Mouse (Mus musculus) liver, embryonic 12.5 days (tissue): ENCODE data around the gene Homer3. TPM values are rescaled to one million over a fixed set of nuclear protein-coding genes. Genes with fewer than 3 reads are reported as not detected.
A peak's percentile ranks its signal among the peaks of the same experiment; 100 is the strongest.

Experiments
- ATAC-seq: fragments of 200-750 bp; cut with Nextera tagmentation; 2 replicates; pipeline ENCODE4 v1.8.0; 2017; ENCODE audit warnings: moderate number of reproducible peaks, mild to moderate bottlenecking, moderate library complexity
- H3K27ac ChIP-seq: fragments of 300-500 bp; sonication (generic); 2 replicates; pipeline ENCODE4 v1.5.1; 2016; ENCODE audit warnings: mild to moderate bottlenecking
- H3K27me3 ChIP-seq: fragments of 300-500 bp; sonication (generic); replicated peaks from 2 replicates; pipeline ENCODE4 v1.6.1; 2016; ENCODE audit warnings: mild to moderate bottlenecking, moderate library complexity
- H3K36me3 ChIP-seq: fragments of 300-500 bp; sonication (generic); 2 replicates; pipeline ENCODE4 v1.6.1; 2016; ENCODE audit warnings: mild to moderate bottlenecking, moderate library complexity
- H3K4me1 ChIP-seq: fragments of 300-500 bp; sonication (generic); 2 replicates; pipeline ENCODE4 v1.6.1; 2016
- H3K4me2 ChIP-seq: fragments of 300-500 bp; sonication (generic); 2 replicates; pipeline ENCODE4 v1.6.1; 2016; ENCODE audit warnings: mild to moderate bottlenecking, moderate library complexity
- H3K4me3 ChIP-seq: fragments of 300-500 bp; sonication (generic); 2 replicates; pipeline ENCODE4 v1.5.1; 2016; ENCODE audit warnings: mild to moderate bottlenecking, moderate library complexity
- H3K9ac ChIP-seq: fragments of 300-500 bp; sonication (generic); 2 replicates; pipeline ENCODE4 v1.6.1; 2016; ENCODE audit warnings: mild to moderate bottlenecking, moderate library complexity
- H3K9me3 ChIP-seq: fragments of 300-500 bp; sonication (generic); replicated peaks from 2 replicates; pipeline ENCODE4 v1.6.1; 2016; ENCODE audit warnings: mild to moderate bottlenecking, moderate library complexity
- WGBS: fragments of 180-500 bp; shearing (Covaris S2); methylation state at CpG from one replicate; pipeline ENCODE4 v1.1.7; 2016; ENCODE audit not compliant: insufficient replicate concordance; 5-methylcytosine and 5-hydroxymethylcytosine counted together
- polyA plus RNA-seq: library from polyadenylated mRNA; unstranded; fragments of >200 nt; fragmentation: Nextera tagmentation; extraction: Ambion mirVana; gene quantifications from 2 replicates; pipeline ENCODE4 v1.2.1, GENCODE M21; 2016

The Homer3 gene
- polyA plus RNA-seq, 1 experiment from 2014 or later, result 19.6 TPM

DNA sequence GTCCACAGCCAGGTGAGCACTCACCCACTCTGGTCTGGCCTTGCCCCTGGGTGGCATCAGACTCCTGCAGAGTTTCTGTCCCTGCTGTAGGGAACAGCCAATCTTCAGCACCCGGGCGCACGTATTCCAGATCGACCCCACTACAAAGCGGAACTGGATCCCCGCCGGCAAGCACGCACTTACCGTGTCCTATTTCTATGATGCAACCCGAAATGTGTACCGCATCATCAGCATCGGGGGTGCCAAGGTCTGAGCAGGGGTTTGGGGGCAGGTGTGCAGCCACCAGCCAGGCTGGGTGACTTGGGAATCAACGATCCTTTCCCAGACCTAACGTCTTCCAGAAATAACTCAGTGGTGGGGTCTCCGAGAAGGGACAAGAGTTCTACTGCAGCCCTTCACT, 2.7 kb downstream of the Homer3 start:
- Histone ChIP-seq H3K36me3 (peaks cover 44% of the 10 kb centered on the region), H3K4me2 (no peak overlapping the region), H3K4me1 (peaks cover 34% of the 10 kb centered on the region), H3K27ac (no peak overlapping the region), H3K9me3 (peaks cover 4% of the 10 kb centered on the region; the same call in 1 of the 2 replicates), H3K9ac (no peak overlapping the region), H3K27me3 (no peaks in the 10 kb centered on the region), H3K4me3 (no peak overlapping the region)
- no peak for ATAC-seq
- WGBS, result 91% methylated on average over 15 of the region's 15 CpGs

DNA sequence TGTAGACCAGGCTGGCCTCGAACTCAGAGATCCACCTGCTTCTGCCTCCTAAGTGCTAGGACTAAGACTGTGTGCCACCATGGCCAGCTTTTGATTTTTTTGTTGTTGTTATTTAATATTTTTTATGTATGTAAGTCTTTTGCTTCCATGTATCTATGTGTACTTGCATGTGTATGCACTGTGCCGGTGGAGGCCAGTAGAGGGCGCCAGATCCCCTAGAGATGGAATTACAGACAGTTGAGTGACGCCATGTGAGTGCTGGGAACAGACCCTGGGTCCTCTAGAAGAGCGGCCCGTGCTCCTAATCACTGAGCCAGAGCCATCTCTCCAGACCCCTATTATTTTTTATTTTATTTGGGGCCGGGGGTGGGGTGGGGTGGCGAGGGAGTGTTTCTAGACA, 4.1 kb downstream of the Homer3 start:
- Histone ChIP-seq H3K4me2 (no peak overlapping the region), H3K4me1 (peaks cover 21% of the 10 kb centered on the region), H3K27me3 (no peaks in the 10 kb centered on the region), H3K9me3 (peaks cover 4% of the 10 kb centered on the region; the same call in 1 of the 2 replicates), H3K27ac (no peak overlapping the region), H3K4me3 (no peak overlapping the region), H3K36me3 (peaks cover 59% of the 10 kb centered on the region), H3K9ac (no peak overlapping the region)
- 82% methylated on average over 8 of the region's 8 CpGs for WGBS
- no peak for ATAC-seq

DNA sequence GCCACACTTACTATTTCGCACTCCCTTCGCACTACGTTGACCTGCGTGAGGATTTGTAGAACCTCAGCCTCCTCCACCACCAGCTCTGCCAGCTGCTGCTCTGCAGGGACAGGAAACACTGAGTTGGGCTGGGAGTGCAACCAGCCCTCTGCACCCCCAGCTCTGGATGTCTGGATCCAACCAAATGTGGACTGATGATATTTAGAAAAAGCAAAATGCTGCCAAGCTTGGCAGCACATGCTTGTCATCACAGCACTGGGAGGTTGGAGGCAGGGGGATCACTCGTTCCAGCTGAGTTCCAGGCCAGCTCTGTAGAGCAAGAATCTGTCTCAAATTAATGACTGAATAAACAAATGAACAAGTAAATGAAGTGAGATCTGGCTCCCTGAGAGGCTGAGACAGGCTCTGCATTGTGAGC, 11.4 kb downstream of the Homer3 start:
- WGBS, result 80% methylated on average over 5 of the region's 5 CpGs
- H3K4me1 ChIP-seq, result no peaks in the 10 kb centered on the region
- H3K36me3 ChIP-seq, result peaks cover 95% of the 10 kb centered on the region
- no peak overlapping the region for H3K4me2 ChIP-seq
- no peak overlapping the region for H3K9ac ChIP-seq
- ATAC-seq, result no peak
- H3K9me3 ChIP-seq, result no peaks in the 10 kb centered on the region
- no peak overlapping the region for H3K4me3 ChIP-seq
- no peak overlapping the region for H3K27ac ChIP-seq
- no peaks in the 10 kb centered on the region for H3K27me3 ChIP-seq

DNA sequence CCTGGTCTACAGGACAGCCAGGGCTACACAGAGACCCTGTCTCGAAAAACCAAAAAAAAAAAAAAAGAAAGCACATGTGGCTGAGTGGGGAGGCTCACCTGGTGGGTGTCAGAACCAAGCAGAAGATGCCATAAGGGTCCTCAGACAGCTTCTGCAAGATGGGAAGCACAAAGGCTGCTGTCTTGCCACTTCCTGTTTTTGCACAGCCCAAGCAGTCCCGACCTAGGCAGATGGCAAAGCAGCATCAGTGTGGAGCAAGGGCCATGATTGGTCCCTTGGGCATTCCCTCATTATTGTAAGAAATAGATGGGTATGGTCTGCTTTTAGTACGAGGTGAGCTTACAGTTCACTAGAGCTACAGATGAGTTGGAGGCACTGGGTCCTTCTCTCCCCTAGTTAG, 18.3 kb downstream of the Homer3 start:
- peaks cover 38% of the 10 kb centered on the region for H3K4me1 ChIP-seq
- no peaks in the 10 kb centered on the region for H3K27me3 ChIP-seq
- H3K4me3 ChIP-seq, result peak overlapping the region; percentile 79
- H3K9ac ChIP-seq, result no peak overlapping the region; the same call in 1 of the 2 replicates
- H3K36me3 ChIP-seq, result peaks cover 65% of the 10 kb centered on the region
- H3K9me3 ChIP-seq, result no peaks in the 10 kb centered on the region
- H3K4me2 ChIP-seq, result peak overlapping the region; percentile 87
- no peak overlapping the region for H3K27ac ChIP-seq
- 49% methylated on average over 3 of the region's 3 CpGs for WGBS
- ATAC-seq, result no peak

DNA sequence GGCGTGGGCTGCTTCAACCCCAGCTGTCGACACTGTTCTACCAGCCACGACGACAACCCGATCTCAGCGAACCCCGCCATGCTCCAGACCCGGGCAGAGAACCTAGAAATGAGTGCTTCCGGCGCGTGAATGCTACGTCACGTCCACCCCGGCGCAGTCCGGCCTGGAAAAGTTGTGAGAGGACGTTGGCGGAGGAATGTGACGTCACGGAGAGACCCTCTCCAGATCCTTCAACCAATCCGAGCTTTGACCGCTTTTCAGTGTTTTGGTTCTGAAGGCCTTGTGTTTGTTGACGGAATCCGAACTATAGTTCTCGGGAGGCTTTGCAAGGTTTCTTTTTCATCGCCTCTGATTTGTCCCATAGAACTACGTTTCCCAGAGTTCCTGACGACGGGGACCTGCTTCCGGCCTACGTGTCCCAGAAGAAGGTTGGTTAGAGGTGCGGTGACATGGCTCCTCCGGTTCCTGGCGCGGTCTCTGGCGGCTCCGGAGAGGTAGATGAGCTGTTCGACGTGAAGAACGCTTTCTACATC, 19.8 kb downstream of the Homer3 start, which contains the start of the genes Ddx49 and Cope:
TSS of gene Ddx49 (minus strand) at position 132 of the 533 bp plus-strand sequence.
TSS of gene Cope (plus strand) at position 161 of the 533 bp plus-strand sequence.
- peak within 1 kb of the TSS; percentile 72 for H3K27ac ChIP-seq
- H3K36me3 ChIP-seq, result peaks cover 65% of the 10 kb centered on the region
- H3K4me1 ChIP-seq, result peaks cover 38% of the 10 kb centered on the region
- no peaks in the 10 kb centered on the region for H3K9me3 ChIP-seq
- peak within 1 kb of the TSS; percentile 79 for H3K4me3 ChIP-seq
- H3K9ac ChIP-seq, result peak within 1 kb of the TSS; percentile 80
- no peaks in the 10 kb centered on the region for H3K27me3 ChIP-seq
- peak; percentile 89 for ATAC-seq
- WGBS, result under 1% methylated on average over 40 of the region's 40 CpGs
- H3K4me2 ChIP-seq, result peak within 1 kb of the TSS; percentile 87

DNA sequence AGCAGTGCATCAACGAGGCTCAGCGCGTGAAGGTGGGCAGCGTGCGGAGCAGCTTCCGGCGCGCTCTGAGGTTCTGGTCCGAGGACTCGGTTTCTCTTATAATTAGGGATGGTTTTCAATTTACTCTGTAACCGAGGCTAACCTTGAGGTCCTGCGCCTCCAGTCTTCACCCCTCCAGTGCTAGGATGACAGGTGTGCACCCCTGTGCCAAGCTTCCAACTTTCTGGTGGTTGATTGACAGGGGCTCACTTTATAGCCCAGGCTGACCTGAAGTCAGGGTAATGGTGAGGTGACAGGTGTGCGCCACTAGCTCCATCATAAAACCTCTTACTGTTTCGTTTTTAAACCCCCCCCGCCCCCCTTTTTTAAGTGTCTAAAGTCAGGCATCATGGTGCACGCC, 20.3 kb downstream of the Homer3 start:
- Histone ChIP-seq H3K27me3 (no peaks in the 10 kb centered on the region), H3K9ac (peak overlapping the region; percentile 80), H3K4me2 (peak overlapping the region; percentile 87), H3K27ac (peak overlapping the region; percentile 72), H3K36me3 (peaks cover 65% of the 10 kb centered on the region), H3K9me3 (no peaks in the 10 kb centered on the region), H3K4me3 (peak overlapping the region; percentile 79), H3K4me1 (peaks cover 38% of the 10 kb centered on the region)
- peak; percentile 16; the same call in 1 of the 2 replicates for ATAC-seq
- 2% methylated on average over 16 of the region's 16 CpGs for WGBS

DNA sequence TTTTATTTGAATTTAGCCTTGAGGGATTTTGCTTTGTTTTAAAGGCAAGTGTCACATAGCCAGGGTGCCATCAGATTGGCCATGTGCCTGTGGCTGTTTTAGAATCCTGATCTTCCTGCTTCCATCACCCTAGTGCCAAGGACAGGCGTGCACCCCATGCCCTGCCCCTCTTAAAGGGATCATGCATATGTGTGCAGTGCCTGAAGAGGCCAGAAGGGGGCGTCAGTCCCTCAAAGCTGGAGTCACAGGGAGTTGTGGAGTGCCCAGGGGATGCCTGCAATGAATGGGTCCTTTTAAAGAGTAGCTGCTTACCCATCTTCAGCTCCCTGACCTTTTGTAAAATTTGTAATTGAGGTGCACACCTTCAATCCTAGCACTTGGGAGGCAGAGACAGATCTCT, 26.7 kb downstream of the Homer3 start:
- no peak overlapping the region for H3K27ac ChIP-seq
- H3K4me3 ChIP-seq, result no peak overlapping the region
- H3K9me3 ChIP-seq, result no peaks in the 10 kb centered on the region
- no peaks in the 10 kb centered on the region for H3K27me3 ChIP-seq
- WGBS, result 36% methylated on average over 2 of the region's 2 CpGs
- H3K4me2 ChIP-seq, result no peak overlapping the region
- ATAC-seq, result no peak
- no peak overlapping the region for H3K9ac ChIP-seq
- peaks cover 93% of the 10 kb centered on the region for H3K36me3 ChIP-seq
- H3K4me1 ChIP-seq, result peaks cover 4% of the 10 kb centered on the region

DNA sequence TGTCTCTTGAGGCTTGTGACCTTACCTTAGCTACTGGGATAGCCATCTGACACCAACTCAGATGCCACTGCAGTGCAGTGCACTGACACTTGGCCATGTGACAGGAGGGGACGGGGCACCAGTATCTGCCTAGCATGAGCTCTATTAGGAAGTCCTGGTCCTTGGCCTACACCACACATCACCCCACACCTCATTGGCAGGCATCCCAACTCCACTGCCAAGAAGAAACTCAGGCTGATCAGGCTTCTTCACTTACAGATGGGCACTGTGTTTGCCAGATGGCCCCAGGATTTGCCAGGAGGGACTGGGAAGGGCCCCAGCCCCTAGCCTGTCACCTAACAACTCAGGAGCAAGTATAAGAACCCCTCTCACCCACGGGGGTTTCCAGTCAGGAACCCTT, 30.8 kb downstream of the Homer3 start:
- H3K9ac ChIP-seq, result no peak overlapping the region
- peaks cover 53% of the 10 kb centered on the region for H3K36me3 ChIP-seq
- no peak overlapping the region for H3K4me3 ChIP-seq

DNA sequence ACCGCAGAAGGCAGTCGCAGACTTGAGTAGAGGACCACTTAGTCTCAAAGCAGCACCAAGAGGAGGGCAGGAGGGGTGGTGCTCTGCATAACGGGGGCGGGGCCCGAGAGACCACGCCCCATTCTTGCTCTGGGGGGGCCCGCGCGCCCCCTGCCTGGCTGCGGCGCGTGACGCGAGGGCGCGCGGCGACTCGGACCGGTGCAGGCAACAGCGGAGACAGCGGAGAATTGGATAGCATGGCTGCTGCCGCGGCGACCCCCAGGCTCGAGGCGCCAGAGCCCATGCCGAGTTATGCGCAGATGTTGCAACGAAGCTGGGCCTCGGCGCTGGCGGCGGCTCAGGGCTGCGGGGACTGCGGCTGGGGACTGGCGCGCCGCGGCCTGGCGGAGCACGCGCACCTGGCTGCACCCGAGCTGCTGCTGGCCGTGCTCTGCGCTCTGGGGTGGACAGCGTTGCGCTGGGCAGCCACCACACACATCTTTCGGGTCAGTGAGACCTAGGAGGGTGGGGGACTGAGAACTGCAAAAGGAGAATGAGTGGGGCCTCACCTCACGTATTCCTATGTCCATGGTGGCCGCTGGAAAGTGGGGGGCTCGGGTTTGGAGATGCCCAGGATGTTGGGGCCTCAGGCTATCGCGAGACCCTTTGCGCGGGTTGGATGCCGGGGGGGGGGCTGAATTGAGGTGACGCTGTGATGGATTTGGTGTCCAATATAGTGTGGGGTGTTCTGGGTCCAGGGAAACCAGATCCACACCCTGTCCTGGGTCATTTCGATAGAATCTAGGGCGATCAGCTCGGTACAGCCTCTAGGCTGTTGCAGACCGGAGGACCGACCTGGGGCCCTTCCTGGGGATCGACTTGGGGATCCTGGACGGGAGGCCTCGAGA, 33.2 kb downstream of the Homer3 start, which contains the start of gene Cers1:
TSS of gene Cers1 (plus strand) at position 152 of the 887 bp plus-strand sequence.
- Histone ChIP-seq H3K4me1 (peaks cover 22% of the 10 kb centered on the region), H3K4me2 (peak within 1 kb of the TSS; percentile 86), H3K4me3 (peak within 1 kb of the TSS; percentile 58), H3K27me3 (peaks cover 51% of the 10 kb centered on the region), H3K27ac (no peak within 1 kb of the TSS), H3K9ac (peak within 1 kb of the TSS; percentile 70), H3K36me3 (peaks cover 30% of the 10 kb centered on the region), H3K9me3 (no peaks in the 10 kb centered on the region)
- ATAC-seq, result peak; percentile 33; the same call in 1 of the 2 replicates
- WGBS, result 4% methylated on average over 66 of the region's 66 CpGs

More for the DNA sequence above, 30.8 kb downstream of the Homer3 start:
- Histone ChIP-seq H3K9me3 (no peaks in the 10 kb centered on the region), H3K27ac (no peak overlapping the region), H3K27me3 (peaks cover 40% of the 10 kb centered on the region), H3K4me2 (no peak overlapping the region), H3K4me1 (peaks cover 22% of the 10 kb centered on the region)
- ATAC-seq, result no peak
- WGBS, result 74% methylated on average over 2 of the region's 2 CpGs

DNA sequence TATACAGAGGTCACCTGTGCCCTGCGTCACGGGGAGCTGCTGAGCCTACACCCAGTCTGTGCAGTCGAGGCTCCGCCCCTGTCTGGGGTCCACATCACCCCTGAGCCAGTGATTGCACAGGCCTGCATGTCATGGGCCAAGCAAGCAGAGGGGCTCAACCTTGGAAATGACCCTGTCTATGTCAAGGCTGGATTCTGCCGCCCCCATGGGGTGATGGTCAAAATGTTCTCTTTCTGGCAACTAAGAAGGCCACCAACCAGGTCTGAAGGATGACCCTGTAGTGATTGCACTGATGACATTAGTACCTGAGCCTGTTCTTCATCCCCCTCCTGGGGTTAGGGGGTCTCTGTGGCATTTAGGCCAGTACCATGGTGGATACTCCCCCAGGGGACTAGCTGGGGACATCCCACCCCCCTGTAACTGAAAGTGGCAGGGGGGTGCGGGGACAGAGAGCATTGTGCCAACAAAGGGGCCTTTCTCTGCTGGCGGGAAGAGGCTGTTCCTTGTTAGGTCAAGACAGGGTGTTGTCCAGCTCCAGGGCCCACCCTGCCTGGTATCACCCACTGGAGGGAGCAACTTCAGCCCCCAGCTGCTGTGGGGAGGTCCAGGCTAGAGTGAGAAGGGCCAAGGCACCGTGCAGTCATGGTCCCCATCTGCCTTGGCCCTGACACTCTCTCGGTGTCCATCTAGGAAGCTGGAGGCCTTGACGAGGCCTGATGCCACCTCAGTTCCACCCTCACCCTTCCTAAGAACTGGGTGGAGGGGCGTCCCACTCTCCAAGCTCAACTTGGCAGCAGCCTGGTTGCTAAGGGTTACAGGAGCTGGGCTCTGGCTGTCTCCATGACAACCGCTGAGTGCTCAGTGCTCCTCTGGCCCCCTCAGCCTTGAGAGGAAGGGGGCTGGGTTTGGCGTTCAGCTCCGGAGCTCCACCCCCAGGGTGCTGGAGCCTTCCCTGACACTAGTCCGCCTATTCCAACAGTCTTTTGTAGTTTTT, 34.2 kb downstream of the Homer3 start:
- ATAC-seq, result 0 out of 2 replicates have a peak, but pooled peaks have one; percentile 14
- peaks cover 21% of the 10 kb centered on the region for H3K36me3 ChIP-seq
- no peak overlapping the region for H3K4me3 ChIP-seq
- 24% methylated on average over 15 of the region's 15 CpGs for WGBS
- H3K9ac ChIP-seq, result no peak overlapping the region
- H3K4me1 ChIP-seq, result peaks cover 22% of the 10 kb centered on the region
- H3K27ac ChIP-seq, result no peak overlapping the region
- H3K9me3 ChIP-seq, result no peaks in the 10 kb centered on the region
- H3K27me3 ChIP-seq, result peaks cover 51% of the 10 kb centered on the region
- peak overlapping the region; percentile 86 for H3K4me2 ChIP-seq

DNA sequence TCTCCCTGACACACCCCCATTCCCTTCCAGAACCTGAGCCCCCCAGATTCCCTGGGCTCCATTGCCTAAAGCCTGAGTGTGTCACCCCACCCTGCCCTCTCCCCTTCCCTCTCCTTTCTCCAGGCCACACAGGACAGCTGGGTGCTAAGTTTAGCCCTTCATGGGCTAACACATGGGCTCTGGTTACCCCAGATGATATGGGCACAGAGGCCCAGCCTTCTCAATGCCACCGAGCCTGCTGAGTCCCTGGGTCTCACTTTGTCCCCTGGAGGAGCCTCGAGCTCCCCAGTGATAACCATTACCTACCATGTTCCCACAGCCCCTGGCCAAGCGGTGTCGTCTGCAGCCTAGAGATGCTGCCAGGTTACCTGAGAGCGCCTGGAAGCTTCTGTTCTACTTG, 35.2 kb downstream of the Homer3 start:
- ATAC-seq, result no peak
- no peak overlapping the region for H3K27ac ChIP-seq
- H3K9ac ChIP-seq, result no peak overlapping the region
- peaks cover 22% of the 10 kb centered on the region for H3K4me1 ChIP-seq
- WGBS, result 60% methylated on average over 5 of the region's 5 CpGs
- H3K4me3 ChIP-seq, result no peak overlapping the region
- H3K27me3 ChIP-seq, result peaks cover 51% of the 10 kb centered on the region
- H3K36me3 ChIP-seq, result peaks cover 10% of the 10 kb centered on the region
- no peaks in the 10 kb centered on the region for H3K9me3 ChIP-seq
- H3K4me2 ChIP-seq, result no peak overlapping the region
